Mouse (Mus musculus) urinary bladder, postnatal 14 days (tissue): ENCODE measurements around the gene Traf5.

Source experiments
- DNase-seq: peaks from one replicate; pipeline ENCODE4 v3.0.0; 2021; ENCODE audit warnings: low spot score

Gene Traf5

DNA sequence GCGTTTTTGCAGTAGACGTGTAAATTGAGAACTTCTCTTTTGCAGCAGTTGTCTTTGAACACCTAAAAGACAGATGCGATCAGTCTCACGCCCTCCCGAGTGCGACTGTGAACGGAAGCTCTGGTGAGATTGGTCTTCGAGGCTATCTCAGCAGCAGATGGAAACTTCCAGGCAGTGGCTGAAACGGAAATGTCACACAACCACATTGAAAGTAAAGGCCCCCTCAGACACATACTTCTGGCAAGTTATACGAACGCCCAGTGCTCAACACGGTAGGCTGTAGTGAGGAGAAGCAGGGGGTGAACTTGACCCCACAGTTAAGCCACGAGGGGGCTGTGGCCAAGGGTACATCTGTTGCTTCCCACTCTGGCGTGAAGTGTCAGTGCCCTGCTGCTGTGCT is 29.7 kb downstream of the Traf5 start:
- DNase-seq = no peak

DNA sequence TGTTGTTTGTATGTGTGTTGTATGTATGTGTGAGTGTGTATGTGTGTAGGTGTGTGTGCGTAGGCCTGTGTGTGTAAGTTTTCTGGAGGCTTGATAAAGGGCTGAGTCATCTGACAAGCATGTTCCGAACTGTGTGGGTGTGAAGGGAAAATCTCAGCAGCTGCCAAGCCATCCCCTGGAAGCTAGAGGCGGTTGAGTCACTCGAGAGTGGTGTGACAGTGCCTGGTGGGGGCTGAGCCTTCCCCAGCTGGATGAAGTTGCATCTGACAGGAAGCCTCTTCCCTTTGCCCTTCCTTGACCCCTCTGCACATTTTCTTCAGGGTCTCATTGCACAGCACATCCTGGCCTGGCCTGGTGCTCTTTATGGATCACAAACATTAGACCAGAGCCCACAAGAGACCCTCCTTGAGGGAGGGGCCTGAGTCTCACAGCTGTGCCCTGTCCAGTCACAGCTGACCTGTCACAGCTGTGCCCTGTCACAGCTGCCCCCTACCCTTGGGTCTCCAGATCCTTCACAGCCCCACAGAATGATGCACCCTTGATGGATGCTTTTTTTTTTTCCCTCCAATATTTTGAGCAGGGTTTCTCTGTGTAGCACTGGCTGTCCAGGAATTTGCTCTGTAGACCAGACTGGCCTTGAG is 30.6 kb downstream of the Traf5 start:
- DNase-seq = peak; percentile 77

DNA sequence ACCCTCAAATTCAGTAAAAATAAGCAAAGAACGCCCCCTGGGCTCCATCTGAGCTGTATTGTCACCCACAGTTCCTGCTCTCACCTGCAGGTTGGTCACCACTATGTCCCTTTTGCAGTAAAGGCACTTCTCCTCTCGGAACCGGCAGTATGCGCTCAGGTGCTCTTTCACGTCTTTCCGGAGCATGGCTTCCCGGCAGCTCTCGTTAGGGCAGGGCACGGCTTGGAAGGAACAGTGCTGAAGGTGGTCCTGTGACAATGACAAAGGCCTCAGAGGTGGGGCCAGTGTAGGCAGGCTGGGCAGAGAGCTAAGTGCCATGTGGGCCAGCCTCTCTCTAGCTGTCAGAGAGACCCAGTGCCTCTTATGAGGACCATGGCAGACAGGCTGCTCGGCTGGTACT is 33.4 kb downstream of the Traf5 start:
- no peak for DNase-seq

DNA sequence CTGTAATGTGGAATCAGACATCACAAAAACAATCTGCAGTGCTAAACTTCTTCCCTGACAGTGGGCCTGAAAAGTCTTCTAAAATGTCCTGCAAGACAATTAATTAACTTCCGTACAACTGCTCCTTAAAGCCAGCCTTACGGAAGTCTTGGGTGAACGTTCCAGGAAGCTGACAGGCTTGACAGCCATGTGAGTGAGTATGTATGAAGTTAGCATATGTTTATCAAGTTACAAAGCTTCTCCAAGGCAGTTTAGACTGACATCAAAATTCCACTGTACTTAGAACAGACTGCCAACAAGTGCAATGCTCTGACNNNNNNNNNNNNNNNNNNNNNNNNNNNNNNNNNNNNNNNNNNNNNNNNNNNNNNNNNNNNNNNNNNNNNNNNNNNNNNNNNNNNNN is 38.6 kb downstream of the Traf5 start:
- DNase-seq = no peak

DNA sequence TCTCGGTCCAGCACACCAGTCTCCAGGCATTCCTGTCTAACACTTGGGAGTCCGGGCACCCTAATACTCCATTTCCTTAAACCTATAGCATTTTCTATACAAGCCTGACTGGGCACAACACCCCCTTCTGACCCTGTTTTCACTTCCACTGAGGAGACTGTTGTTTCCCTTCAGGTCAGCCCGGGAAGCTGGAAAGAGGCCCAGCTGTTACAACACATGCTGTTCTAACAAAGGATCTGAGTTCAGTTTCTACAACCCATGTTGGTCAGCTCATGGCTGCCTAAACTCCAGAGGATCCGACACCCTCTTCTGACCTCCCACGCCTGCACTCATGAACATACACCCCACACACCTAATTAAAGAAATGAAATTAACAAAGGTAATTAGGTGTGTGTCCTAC is 39.4 kb downstream of the Traf5 start:
- DNase-seq = no peak

DNA sequence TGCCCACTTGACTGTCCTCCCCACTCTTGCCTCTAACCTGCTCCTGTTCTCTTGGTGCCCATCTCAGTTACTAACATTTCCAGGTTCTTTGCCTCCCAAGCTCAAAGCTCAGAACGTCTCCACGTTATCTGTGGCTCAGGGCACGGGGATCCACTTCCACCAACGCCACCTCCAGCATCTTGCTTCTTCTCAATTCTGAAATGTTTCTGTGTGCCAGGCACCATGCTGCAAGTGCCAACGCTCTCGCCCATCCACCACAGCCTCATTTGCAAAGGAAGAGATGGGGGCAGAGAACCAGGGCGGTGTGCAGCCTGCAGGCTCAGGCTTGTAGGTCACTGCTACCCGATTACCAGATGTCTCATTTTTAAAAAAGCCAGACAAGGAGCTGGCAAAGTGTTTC is 39.9 kb downstream of the Traf5 start:
- DNase-seq = no peak

DNA sequence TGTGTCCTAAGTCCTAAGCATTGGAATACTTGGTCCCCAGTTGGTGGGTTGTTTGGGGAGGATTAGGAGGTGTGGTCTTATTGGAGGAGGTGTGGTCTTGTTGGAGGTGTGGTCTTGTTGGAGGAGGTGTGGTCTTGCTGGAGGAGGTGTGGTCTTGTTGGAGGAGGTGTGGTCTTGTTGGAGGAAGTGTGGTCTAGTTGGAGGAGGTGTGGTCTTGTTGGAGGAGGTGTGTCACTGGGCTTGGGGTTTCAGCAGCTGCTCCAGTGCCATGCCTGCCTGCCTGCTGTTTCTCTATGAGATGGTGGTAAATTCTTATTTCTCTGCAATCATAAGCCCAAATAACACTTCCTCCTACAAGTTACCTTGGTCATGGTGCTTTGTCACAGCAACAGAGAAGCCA is 93.3 kb downstream of the Traf5 start:
- no peak for DNase-seq

DNA sequence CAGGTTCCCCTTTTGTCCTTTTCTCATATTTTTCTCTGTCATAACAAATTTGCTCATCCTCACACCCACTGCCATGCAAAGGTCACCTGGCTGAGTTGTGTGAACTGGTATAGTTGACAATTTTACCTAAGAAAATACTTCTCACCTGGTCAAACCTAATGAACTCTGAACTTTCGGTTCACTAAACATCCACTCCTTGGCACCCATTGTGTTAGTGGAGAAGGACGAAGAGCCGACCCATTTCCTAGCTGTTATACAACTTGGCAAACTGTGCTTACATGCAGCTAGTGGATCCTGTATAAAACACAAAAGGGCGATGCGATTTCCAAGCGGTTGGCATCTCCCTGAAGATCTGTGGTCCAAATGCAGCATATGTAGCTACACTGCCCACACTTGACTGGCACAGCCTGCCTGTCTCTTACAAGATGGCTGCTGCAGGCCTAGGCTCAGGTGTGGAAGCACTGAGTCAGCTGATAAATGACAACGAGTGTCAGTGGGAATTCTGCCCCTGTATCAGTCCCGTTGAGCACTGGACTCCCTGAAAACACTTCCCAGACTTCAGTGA is 95.7 kb downstream of the Traf5 start:
- no peak for DNase-seq

DNA sequence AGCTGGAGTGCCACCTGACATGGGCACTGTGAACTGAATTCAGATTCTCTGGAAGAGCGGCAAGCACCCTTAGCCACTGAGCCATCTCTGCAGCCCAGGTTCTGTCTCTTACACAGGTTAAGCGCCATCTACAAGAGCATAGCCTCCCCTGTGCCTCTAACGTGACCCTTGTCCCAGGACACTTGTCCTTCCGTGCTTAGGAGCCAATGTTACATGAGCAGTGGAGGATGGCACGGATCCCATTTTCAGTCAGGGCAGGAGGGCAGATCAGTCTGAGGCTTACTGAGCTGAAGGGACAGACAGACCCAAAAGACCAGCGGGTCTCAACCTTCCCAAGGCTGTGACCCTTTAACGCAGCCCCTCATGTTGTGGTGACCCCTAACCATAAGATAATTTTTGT is 96.4 kb downstream of the Traf5 start:
- no peak for DNase-seq

DNA sequence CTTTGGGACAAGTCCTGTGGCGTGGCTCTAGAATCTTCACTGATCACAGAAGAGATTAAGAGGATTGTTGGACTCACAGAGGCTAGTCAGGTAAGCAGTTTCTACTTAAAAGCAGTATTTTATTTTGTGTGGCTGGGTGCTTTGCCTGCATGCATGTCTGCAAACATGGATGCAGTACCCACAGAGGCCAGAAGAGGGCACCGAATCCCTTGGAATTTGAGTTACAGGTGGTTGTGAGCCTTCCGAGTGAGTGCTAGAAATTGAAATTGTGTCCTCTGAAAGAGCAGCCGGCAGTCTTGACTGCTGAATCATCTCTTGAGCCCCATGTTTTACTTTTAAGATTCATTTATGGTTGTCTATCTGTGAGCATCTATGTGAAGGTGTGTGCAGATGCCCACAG is 96.9 kb downstream of the Traf5 start:
- DNase-seq = peak; percentile 68

DNA sequence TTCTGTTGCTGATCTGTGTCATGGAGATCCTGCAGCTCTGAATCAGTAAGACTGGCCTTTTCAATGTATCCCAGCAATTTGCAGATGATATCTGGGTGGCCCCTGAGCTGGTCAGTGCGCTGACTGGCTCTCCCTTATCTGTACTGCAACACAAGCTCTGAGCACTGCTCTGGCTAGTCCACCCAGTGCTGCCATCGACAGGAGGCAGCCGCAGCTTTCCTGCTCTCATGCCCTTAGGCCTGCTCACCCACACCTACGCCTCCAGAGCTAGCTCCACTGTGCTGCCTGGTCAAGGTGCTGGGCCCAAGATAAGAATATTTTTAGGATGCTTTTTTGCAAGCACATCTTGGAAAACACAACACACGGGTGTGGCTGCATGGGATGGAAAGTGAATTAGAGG is 97.9 kb downstream of the Traf5 start:
- DNase-seq = no peak

DNA sequence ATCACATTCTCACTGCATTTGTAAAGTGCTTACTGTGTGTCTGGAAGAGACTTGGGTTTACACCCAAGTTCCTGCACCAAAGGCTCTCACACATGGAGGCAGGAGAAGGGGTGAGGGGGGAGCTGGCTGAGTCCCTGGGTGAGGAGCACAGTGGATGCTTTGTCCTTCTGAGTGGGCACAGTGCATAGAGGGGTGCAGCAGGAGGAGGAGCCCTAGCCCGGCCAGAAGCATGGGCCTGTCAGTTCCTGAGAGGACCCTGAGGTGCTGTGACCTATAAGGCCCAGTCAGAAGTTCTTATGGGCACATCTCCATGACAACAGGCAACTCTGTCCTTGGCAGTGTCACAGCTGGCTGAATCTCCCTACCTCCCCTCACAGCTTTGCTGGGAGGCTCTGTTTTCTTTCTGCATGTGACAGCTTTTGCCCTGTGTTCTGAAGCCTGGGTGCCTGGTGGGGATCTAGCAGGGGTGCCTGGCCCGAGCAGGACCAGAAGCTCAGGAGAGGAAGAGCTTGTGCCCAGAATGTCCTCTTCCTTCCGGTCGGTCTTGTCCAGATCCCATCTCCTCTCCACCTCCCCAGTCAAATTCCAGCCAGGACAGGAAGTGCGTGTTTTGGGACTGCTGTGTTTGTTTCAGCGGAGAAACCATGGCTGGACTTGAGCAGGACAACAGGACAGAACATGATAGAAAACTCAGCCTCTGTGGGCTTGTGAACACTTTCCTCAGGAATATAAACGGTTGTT is 100.1 kb downstream of the Traf5 start:
- DNase-seq = no peak

DNA sequence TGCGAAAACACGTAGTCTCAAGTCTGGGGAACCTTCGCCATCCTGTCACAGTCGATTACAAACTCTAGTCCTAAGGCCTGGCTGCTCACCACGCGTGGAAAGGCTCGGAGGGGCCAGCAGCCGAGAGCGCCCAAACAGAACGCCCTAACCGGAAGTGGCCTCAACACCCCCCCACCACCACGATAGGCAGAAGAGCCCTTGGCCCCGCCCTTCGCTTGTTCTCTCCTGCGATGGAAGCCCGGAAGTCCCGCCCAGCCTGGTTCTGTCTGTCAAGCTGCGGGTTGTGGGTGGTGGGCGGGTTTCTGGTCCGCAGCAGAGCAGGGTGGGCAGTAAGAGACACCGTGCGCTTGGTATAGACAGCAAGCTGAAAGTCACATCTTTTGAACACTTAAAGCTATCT is 102.4 kb downstream of the Traf5 start:
- DNase-seq = peak; percentile 96

DNA sequence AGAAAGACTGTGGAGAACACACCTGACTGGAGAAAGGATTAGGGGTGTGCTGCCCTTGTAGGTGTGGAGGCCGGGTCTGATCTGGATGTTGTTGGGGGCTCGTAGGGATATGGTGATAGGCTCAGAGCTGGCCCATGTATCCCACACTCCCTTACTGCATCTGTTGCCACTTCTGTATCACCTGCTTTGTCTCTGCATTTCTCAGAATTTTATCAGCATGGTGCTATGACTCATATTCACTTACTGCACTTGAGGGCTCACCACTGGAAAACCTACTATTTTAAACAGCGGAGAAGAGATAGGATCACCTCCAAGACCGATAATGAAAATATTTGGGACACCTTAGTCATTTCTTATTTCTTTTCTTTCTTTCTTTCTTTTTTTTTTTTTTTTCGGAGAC is 103.3 kb downstream of the Traf5 start:
- DNase-seq = no peak

DNA sequence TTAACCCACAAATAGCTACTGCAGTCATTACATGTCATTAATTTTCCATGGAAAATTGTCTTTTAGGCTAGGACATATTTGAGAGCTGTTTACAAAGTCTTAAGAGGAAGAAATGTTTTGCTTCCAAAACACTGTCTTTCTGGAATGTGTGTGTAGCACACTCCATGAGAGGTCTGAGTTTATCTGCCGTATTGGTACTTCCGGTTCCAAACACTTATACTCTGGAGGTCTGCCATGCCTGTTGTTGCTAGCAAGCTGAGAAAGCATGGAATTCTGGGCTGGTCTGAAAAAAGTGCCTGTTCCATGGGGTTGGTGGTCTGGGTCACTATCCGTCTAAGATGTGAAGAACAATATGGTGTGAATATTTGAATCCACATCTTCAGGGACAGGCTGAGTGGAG is 103.7 kb downstream of the Traf5 start:
- no peak for DNase-seq

DNA sequence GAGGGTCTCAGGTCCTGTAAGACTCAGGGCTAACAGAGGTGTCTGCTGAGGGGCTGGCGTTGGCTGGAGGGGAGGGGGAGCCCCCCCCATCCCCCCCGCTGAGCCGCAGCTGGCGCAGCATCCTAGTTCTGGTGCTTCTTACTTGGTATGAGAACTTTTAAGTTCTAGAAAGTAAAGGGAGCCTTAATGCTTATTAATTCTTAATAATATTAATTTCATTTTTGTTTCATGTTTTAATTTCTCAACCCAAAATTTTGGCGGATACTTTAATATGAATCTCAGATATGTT is 104.9 kb downstream of the Traf5 start:
- no peak for DNase-seq

DNA sequence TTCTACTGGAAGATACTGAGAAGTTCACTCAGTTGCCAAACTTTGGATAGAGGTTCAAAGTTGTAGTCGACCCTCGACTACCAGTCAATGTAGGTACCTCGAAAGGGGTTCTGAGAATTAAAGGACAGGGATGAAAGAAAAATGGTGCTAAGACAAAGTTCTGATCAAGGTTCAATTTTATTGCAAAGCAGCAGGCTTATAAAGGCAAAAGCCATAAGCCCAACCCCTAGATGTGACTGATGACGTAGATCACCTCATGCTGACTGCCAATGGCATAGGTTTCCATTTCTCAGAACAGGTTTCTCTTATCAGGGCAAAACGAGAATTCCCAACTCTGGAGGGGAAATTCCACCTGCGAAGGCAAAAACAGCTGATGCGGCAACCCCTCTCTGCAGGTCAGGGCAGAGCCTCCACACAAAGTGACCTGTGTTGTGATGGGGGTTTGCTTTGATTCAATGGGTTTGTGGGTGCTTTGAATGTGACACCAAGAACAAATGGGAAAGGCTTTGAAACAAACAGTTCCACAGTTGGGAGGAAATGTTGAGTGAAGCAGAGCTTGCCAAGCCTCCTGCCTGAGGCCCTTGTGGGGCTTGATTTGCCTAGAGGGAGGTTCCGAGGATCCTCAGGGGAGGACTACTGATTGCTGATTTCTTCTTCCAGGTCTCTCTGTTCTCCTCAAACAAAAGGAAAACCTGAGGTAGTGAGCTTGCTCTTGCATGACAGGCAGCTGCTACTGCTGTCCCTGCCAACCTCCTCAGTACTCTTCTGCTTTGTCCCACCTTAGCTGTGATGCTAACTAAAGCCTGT is 105.5 kb downstream of the Traf5 start:
- DNase-seq = no peak

DNA sequence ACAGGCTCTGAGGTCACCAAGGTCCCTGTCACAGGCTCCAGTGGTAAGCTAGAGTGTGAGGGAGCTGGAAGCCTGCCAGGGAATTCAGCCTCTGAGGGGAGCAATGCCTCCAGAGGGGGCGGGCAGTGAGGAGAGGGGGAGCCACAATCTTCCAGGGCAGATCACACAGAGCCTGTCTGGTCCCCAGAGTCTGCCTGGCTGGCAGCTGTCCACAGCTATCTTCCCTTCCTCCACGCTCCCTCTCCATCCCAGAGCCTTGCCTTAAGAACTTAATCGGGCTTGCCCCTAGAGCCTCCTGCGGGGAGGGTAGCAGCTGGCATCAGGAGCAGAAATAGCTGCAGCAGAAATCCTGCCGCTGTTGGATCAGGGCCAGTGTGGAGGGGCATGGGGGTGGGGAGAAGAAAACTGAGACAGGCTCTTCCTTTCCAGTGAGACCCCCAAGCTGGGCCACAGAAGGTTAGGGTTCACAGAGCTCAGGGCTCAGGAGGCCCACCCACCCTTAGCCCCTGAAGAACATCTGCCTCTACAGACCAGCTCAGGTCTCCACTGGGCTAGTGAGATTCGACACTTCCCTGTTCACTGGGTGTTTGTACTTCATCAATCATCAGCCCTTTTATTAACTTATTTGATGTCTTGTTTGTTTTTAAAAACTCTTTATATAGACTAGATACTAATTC is 110.8 kb downstream of the Traf5 start:
- no peak for DNase-seq

DNA sequence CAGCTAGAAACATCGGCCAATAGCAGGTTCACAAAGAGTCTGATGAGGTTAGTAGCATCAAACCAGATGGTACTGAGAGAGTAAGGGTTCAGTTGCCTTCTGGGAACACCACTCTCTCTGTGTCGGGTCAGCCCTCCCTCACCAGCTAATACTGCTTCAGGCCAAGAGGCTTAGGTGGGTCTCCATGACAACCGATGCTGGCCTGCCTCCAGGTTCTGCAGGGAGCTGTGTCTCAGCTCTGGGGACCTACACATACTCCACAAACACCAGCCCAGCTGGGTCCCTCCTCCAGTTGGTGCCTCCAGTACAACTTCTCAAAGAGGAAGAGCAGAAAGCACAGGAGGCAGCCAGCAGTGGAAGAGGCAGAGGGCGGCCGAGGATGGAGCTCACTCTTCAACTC is 115.2 kb downstream of the Traf5 start, which contains the start of gene Rd3:
TSS of gene Rd3 (plus strand) at position 184 of the 400 bp plus-strand sequence.
- no peak for DNase-seq

DNA sequence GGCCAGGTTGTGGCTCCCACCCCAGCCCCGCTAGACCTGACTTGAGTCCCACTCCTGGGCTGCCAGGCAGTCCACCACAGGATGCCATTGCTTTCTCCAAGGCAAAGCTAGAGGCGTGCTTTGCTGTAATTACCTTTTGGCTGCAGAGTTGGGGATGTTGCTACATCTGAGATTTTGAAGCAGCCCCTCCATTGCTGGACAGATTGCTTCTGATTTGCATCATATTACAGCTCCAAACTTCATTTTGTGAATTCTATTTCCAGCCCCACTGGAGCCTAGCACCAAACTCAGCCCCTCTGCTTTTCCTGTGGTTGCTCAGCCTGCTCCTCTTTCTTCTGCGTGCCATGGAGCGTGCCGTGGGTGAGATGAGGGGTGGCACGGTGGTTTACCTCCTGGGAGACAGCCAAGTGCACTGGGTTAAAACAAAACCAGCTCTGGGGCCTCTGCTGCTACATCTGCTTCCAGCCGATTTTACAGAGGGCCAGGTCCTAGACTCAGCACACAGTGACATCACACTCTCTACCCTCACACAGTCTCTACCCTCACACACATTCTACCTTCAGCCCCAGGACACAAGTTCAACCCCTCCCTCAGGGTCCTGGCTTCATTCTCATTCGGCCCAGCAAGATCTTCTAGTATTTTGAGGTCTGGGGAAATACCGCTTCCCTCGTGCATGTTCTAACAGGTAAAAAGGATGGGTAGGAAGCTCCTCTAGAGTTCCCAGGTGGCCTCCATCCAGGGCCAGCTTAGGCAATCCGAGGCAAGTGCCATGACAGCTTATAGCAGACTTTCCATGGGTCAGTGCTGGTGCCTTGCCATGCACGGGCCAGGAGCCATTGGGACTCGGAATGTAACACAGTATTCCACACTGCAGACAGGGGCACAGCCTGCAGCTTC is 117.6 kb downstream of the Traf5 start:
- no peak for DNase-seq

DNA sequence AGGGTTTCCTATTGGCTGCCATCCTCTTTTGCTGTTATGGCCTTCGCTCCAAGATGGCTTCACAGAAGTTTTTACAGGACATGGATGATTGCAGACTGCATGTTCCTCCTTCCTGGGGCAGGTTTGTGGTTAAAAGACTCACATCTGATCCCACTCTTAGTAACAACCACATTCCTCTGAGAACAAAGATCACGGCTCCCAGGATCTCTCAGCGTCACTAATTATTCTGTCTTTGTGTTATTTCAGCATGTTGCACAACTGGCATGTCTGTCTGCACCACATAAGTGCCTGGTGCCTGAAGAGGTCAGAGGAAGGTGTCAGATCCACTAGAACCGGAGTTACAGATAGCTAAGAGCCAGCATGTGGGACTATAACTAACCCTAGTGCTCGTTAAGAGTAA is 122.4 kb downstream of the Traf5 start:
- no peak for DNase-seq
